Mouse (Mus musculus): ENCODE measurements at regions not wholly inside any gene's neighbourhood (a gene's known extent, or its start where the extent isn't known, plus 50 kb on each side); places are given as distances from the start of the nearest gene placed in this dataset.

GRCm38 (mm10) chr8:89171561-89171960 is 127.6 kb upstream of the Sall1 start:
- WGBS = 69% methylated on average over 5 of the region's 5 CpGs
- no peak for TF ChIP-seq CTCF (IDR thresholded peaks at IDR 0.05; ENCODE audit: insufficient read depth, low read length)
- no peak for TF ChIP-seq POLR2A (IDR thresholded peaks at IDR 0.05; ENCODE audit: borderline replicate concordance, extremely low read depth, low read depth, low read length)
- Histone ChIP-seq H3K4me3 (replicated peaks; ENCODE audit: extremely low read depth, low read depth, low read length) (no peak overlapping the region), H3K4me1 (ENCODE audit: control insufficient read depth, insufficient read depth, low read length) (no peaks in the 10 kb centered on the region)
- DNase-seq = no peak

- no peak overlapping the region for H3K4me3 ChIP-seq (replicated peaks; ENCODE audit: extremely low read depth, low read depth, low read length)
- H3K4me1 ChIP-seq (ENCODE audit: control insufficient read depth, insufficient read depth, low read length) = no peaks in the 10 kb centered on the region
- DNase-seq = no peak
- WGBS = 44% methylated on average over 7 of the region's 7 CpGs
- TF ChIP-seq POLR2A (IDR thresholded peaks at IDR 0.05; ENCODE audit: borderline replicate concordance, extremely low read depth, low read depth, low read length) = no peak
- no peak for TF ChIP-seq CTCF (IDR thresholded peaks at IDR 0.05; ENCODE audit: insufficient read depth, low read length)
Observed at GRCm38 (mm10) chr8:89169484-89169883, 125.5 kb upstream of the Sall1 start.

DNA sequence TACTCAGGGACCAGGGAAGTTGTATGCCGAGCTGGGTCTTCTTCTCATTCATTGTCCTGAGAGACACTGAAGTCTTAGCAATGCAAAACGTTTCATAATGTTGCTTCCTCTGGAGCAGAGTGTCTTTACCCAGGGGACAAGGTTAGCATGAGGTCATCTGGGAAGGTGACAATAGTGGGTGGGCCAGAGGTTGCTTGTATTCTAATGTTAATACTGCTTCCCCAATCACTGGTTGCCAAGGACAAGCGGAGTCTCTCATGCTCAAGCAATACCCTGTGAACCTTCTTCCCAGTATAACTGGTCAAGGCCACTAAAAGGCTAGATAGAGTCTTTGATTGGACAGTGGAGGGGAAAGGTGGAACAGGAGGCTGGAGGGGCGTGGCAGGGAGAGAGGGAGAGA is 123.1 kb upstream of the Sall1 start:
- 61% methylated on average over 4 of the region's 4 CpGs for WGBS
- TF ChIP-seq CTCF (IDR thresholded peaks at IDR 0.05; ENCODE audit: insufficient read depth, low read length) (no peak), POLR2A (IDR thresholded peaks at IDR 0.05; ENCODE audit: borderline replicate concordance, extremely low read depth, low read depth, low read length) (no peak)
- Histone ChIP-seq H3K4me3 (replicated peaks; ENCODE audit: extremely low read depth, low read depth, low read length) (no peak overlapping the region), H3K4me1 (ENCODE audit: control insufficient read depth, insufficient read depth, low read length) (no peaks in the 10 kb centered on the region)
- no peak for DNase-seq

- WGBS = 89% methylated on average over 1 of the region's 1 CpGs
- Histone ChIP-seq H3K4me3 (replicated peaks; ENCODE audit: extremely low read depth, low read depth, low read length) (no peak overlapping the region), H3K4me1 (ENCODE audit: control insufficient read depth, insufficient read depth, low read length) (no peaks in the 10 kb centered on the region)
- TF ChIP-seq POLR2A (IDR thresholded peaks at IDR 0.05; ENCODE audit: borderline replicate concordance, extremely low read depth, low read depth, low read length) (no peak), CTCF (IDR thresholded peaks at IDR 0.05; ENCODE audit: insufficient read depth, low read length) (no peak)
- no peak for DNase-seq
Observed at GRCm38 (mm10) chr8:89156909-89157308, 112.9 kb upstream of the Sall1 start.

GRCm38 (mm10) chr8:89153605-89154004 is 109.6 kb upstream of the Sall1 start:
- 42% methylated on average over 3 of the region's 3 CpGs for WGBS
- no peak for DNase-seq
- Histone ChIP-seq H3K4me1 (ENCODE audit: control insufficient read depth, insufficient read depth, low read length) (no peaks in the 10 kb centered on the region), H3K4me3 (replicated peaks; ENCODE audit: extremely low read depth, low read depth, low read length) (no peak overlapping the region)
- TF ChIP-seq POLR2A (IDR thresholded peaks at IDR 0.05; ENCODE audit: borderline replicate concordance, extremely low read depth, low read depth, low read length) = no peak
- TF ChIP-seq CTCF (IDR thresholded peaks at IDR 0.05; ENCODE audit: insufficient read depth, low read length) = no peak

GRCm38 (mm10) chr8:89152867-89153595 is 109.1 kb upstream of the Sall1 start:
- 42% methylated on average over 17 of the region's 17 CpGs for WGBS
- Histone ChIP-seq H3K4me3 (replicated peaks; ENCODE audit: extremely low read depth, low read depth, low read length) (no peak overlapping the region), H3K4me1 (ENCODE audit: control insufficient read depth, insufficient read depth, low read length) (no peaks in the 10 kb centered on the region)
- TF ChIP-seq POLR2A (IDR thresholded peaks at IDR 0.05; ENCODE audit: borderline replicate concordance, extremely low read depth, low read depth, low read length) = no peak
- TF ChIP-seq CTCF (IDR thresholded peaks at IDR 0.05; ENCODE audit: insufficient read depth, low read length) = no peak
- DNase-seq = no peak

GRCm38 (mm10) chr8:89152331-89152730 is 108.4 kb upstream of the Sall1 start:
- 40% methylated on average over 8 of the region's 8 CpGs for WGBS
- H3K4me1 ChIP-seq (ENCODE audit: control insufficient read depth, insufficient read depth, low read length) = no peaks in the 10 kb centered on the region
- DNase-seq = no peak
- no peak for TF ChIP-seq CTCF (IDR thresholded peaks at IDR 0.05; ENCODE audit: insufficient read depth, low read length)
- no peak for TF ChIP-seq POLR2A (IDR thresholded peaks at IDR 0.05; ENCODE audit: borderline replicate concordance, extremely low read depth, low read depth, low read length)
- no peak overlapping the region for H3K4me3 ChIP-seq (replicated peaks; ENCODE audit: extremely low read depth, low read depth, low read length)

GRCm38 (mm10) chr8:89150952-89151351 is 107.0 kb upstream of the Sall1 start:
- H3K4me3 ChIP-seq (replicated peaks; ENCODE audit: extremely low read depth, low read depth, low read length) = no peak overlapping the region
- TF ChIP-seq POLR2A (IDR thresholded peaks at IDR 0.05; ENCODE audit: borderline replicate concordance, extremely low read depth, low read depth, low read length) (no peak), CTCF (IDR thresholded peaks at IDR 0.05; ENCODE audit: insufficient read depth, low read length) (no peak)
- H3K4me1 ChIP-seq (ENCODE audit: control insufficient read depth, insufficient read depth, low read length) = no peaks in the 10 kb centered on the region
- DNase-seq = no peak
- WGBS = 60% methylated on average over 2 of the region's 2 CpGs

DNA sequence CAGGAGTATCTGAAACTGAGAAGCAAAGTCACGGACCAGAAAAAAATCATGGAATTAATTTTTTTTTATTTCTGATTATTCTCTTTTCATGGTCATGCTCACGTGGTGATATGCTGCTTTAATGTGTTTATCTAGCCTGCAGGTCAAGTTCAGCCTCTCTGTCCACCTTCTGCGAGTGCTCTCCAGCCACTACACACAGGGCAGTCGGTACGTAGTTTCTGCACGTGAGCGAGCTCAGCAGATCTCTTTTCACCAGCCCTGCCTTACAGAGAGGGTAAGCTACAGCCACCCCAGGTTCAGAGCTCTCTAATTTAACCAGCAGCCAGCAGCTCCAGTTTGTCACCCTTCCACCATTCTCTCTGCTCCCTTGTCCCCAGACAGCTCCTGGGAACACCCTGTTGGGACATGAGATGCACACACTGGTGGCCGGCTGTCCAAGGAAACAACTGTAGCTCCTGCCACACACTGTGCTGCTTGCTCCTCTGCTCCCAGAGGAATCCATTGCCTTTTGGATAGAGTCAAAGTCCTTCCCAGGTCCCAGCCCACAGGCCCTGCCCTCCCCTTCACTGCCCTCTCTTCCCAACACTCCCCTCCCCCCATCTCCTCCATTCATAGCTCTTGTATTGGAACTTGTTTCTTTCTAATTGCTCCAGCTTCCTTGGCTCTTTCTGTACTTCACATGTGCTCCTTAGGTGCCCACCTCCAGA is 97.7 kb upstream of the Sall1 start:
- TF ChIP-seq CTCF (IDR thresholded peaks at IDR 0.05; ENCODE audit: insufficient read depth, low read length) (no peak), POLR2A (IDR thresholded peaks at IDR 0.05; ENCODE audit: borderline replicate concordance, extremely low read depth, low read depth, low read length) (no peak)
- no peak overlapping the region for H3K4me3 ChIP-seq (replicated peaks; ENCODE audit: extremely low read depth, low read depth, low read length)
- 62% methylated on average over 8 of the region's 8 CpGs for WGBS
- no peaks in the 10 kb centered on the region for H3K4me1 ChIP-seq (ENCODE audit: control insufficient read depth, insufficient read depth, low read length)
- DNase-seq = no peak

GRCm38 (mm10) chr8:89139876-89140275 is 95.9 kb upstream of the Sall1 start:
- no peak overlapping the region for H3K4me3 ChIP-seq (replicated peaks; ENCODE audit: extremely low read depth, low read depth, low read length)
- DNase-seq = no peak
- WGBS = 64% methylated on average over 3 of the region's 3 CpGs
- H3K4me1 ChIP-seq (ENCODE audit: control insufficient read depth, insufficient read depth, low read length) = no peaks in the 10 kb centered on the region
- TF ChIP-seq POLR2A (IDR thresholded peaks at IDR 0.05; ENCODE audit: borderline replicate concordance, extremely low read depth, low read depth, low read length) (no peak), CTCF (IDR thresholded peaks at IDR 0.05; ENCODE audit: insufficient read depth, low read length) (no peak)

Data from lung, adult 2 months (tissue).